Mouse (Mus musculus) v-Abl transformed pro-B cells (cell line): ENCODE results near the gene Cdc42bpa.

ENCODE experiments used
- in situ Hi-C, 2 experiments: fragments of 400-800 bp; cut with MboI; formaldehyde crosslinking; loops; one replicate each; pipeline ENCODE4 v1.15.1; 2025; ENCODE audit not compliant: unreplicated experiment in 2 of 2

The Cdc42bpa gene

GRCm38 (mm10) chr1:179958871-179959720, 1.2 kb upstream of the Cdc42bpa start:
- in situ Hi-C loops = no loop called here

GRCm38 (mm10) chr1:179960543-179960876, 238 bp downstream of the Cdc42bpa start:
- in situ Hi-C loops = no loop called here

- in situ Hi-C loops = no loop called here
Measured at GRCm38 (mm10) chr1:179960882-179961698, 818 bp downstream of the Cdc42bpa start.

GRCm38 (mm10) chr1:179961777-179962176, 1.5 kb downstream of the Cdc42bpa start:
- in situ Hi-C loops = no loop called here

GRCm38 (mm10) chr1:179969776-179970428, 9.6 kb downstream of the Cdc42bpa start:
- in situ Hi-C loops = no loop called here

GRCm38 (mm10) chr1:179975021-179975420, 14.7 kb downstream of the Cdc42bpa start:
- in situ Hi-C loops = no loop called here

GRCm38 (mm10) chr1:179975645-179976275, 15.5 kb downstream of the Cdc42bpa start:
- in situ Hi-C loops = no loop called here

- in situ Hi-C loops = no loop called here
Measured at GRCm38 (mm10) chr1:179977437-179977836, 17.2 kb downstream of the Cdc42bpa start.

- in situ Hi-C loops = no loop called here
Measured at GRCm38 (mm10) chr1:179978742-179979141, 18.5 kb downstream of the Cdc42bpa start.

GRCm38 (mm10) chr1:179981680-179982079, 21.4 kb downstream of the Cdc42bpa start:
- in situ Hi-C loops = no loop called here

- in situ Hi-C loops = no loop called here
Measured at GRCm38 (mm10) chr1:179982183-179982582, 21.9 kb downstream of the Cdc42bpa start.

- in situ Hi-C loops = no loop called here
Measured at GRCm38 (mm10) chr1:179982933-179983332, 22.7 kb downstream of the Cdc42bpa start.

GRCm38 (mm10) chr1:179984171-179984570, 23.9 kb downstream of the Cdc42bpa start:
- in situ Hi-C loops = no loop called here

- in situ Hi-C loops = no loop called here
Measured at GRCm38 (mm10) chr1:179991660-179992235, 31.5 kb downstream of the Cdc42bpa start.

GRCm38 (mm10) chr1:179992255-179992654, 32.0 kb downstream of the Cdc42bpa start:
- in situ Hi-C loops = no loop called here

GRCm38 (mm10) chr1:180008057-180008456, 47.8 kb downstream of the Cdc42bpa start:
- in situ Hi-C loops = no loop called here

- in situ Hi-C loops = no loop called here
Measured at GRCm38 (mm10) chr1:180013479-180013878, 53.2 kb downstream of the Cdc42bpa start.

- in situ Hi-C loops = no loop called here
Measured at GRCm38 (mm10) chr1:180018218-180018617, 57.9 kb downstream of the Cdc42bpa start.

- in situ Hi-C loops = no loop called here
Measured at GRCm38 (mm10) chr1:180021463-180022296, 61.4 kb downstream of the Cdc42bpa start.
